Mouse (Mus musculus): ENCODE measurements around the gene Chchd5. TPM values are rescaled to one million over a fixed set of nuclear protein-coding genes. Genes with fewer than 3 reads are reported as not detected.

Chchd5 gene
- polyA plus RNA-seq, 1 experiment from 2014 or later: 13.0 TPM

- Histone ChIP-seq H3K9me3 (ENCODE audit: low read length) (no peaks in the 10 kb centered on the region), H3K9ac (replicated peaks) (no peak overlapping the region), H3K4me3 (ENCODE audit: low read depth, low read length) (no peak overlapping the region), H3K4me2 (ENCODE audit: low read depth, low read length) (no peak overlapping the region), H3K27ac (ENCODE audit: low read depth) (no peak overlapping the region), H3K4me1 (ENCODE audit: insufficient read depth) (no peaks in the 10 kb centered on the region), H3K27me3 (ENCODE audit: insufficient read depth, low read length) (no peaks in the 10 kb centered on the region), H3K36me3 (replicated peaks; ENCODE audit: insufficient read depth, low read length) (peaks cover 83% of the 10 kb centered on the region)
- no peak for TF ChIP-seq CTCF (IDR thresholded peaks at IDR 0.05; ENCODE audit: low read depth)
- TF ChIP-seq EP300 (IDR thresholded peaks at IDR 0.05; ENCODE audit: low read depth): no peak
- ATAC-seq (no peak), DNase-seq (no peak)
- WGBS (ENCODE audit: insufficient replicate concordance): 91% methylated on average over 12 of the region's 12 CpGs
Observed at GRCm38 (mm10) chr2:129118061-129118460, 11.4 kb upstream of the Chchd5 start.

GRCm38 (mm10) chr2:129121986-129122385, 7.5 kb upstream of the Chchd5 start:
- H3K4me2 ChIP-seq (ENCODE audit: low read depth, low read length): no peak overlapping the region
- no peak overlapping the region for H3K4me3 ChIP-seq (ENCODE audit: low read depth, low read length)
- 92% methylated on average over 8 of the region's 8 CpGs for WGBS (ENCODE audit: insufficient replicate concordance)
- DNase-seq (no peak), ATAC-seq (no peak)
- H3K36me3 ChIP-seq (replicated peaks; ENCODE audit: insufficient read depth, low read length): peaks cover 70% of the 10 kb centered on the region
- TF ChIP-seq CTCF (IDR thresholded peaks at IDR 0.05; ENCODE audit: low read depth) (no peak), EP300 (IDR thresholded peaks at IDR 0.05; ENCODE audit: low read depth) (no peak)
- H3K27me3 ChIP-seq (ENCODE audit: insufficient read depth, low read length): no peaks in the 10 kb centered on the region
- H3K27ac ChIP-seq (ENCODE audit: low read depth): no peak overlapping the region
- no peak overlapping the region for H3K9ac ChIP-seq (replicated peaks)
- no peaks in the 10 kb centered on the region for H3K9me3 ChIP-seq (ENCODE audit: low read length)
- no peaks in the 10 kb centered on the region for H3K4me1 ChIP-seq (ENCODE audit: insufficient read depth)

- Histone ChIP-seq H3K27me3 (ENCODE audit: insufficient read depth, low read length) (no peaks in the 10 kb centered on the region), H3K9me3 (ENCODE audit: low read length) (0 out of 2 replicates have a peak, but pooled peaks cover 2% of the 10 kb centered on the region), H3K9ac (replicated peaks) (peak overlapping the region; percentile 62), H3K27ac (ENCODE audit: low read depth) (peak overlapping the region; percentile 98), H3K36me3 (replicated peaks; ENCODE audit: insufficient read depth, low read length) (peaks cover 25% of the 10 kb centered on the region), H3K4me3 (ENCODE audit: low read depth, low read length) (peak overlapping the region; percentile 68), H3K4me2 (ENCODE audit: low read depth, low read length) (peak overlapping the region; percentile 70), H3K4me1 (ENCODE audit: insufficient read depth) (peaks cover 20% of the 10 kb centered on the region)
- TF ChIP-seq CTCF (IDR thresholded peaks at IDR 0.05; ENCODE audit: low read depth): no peak
- TF ChIP-seq EP300 (IDR thresholded peaks at IDR 0.05; ENCODE audit: low read depth): no peak
- peak; percentile 14 for ATAC-seq
- 34% methylated on average over 18 of the region's 18 CpGs for WGBS (ENCODE audit: insufficient replicate concordance)
- peak; percentile 27 for DNase-seq
Observed at GRCm38 (mm10) chr2:129129987-129130545, 566 bp downstream of the Chchd5 start.

GRCm38 (mm10) chr2:129130776-129131175, 1.3 kb downstream of the Chchd5 start:
- Histone ChIP-seq H3K36me3 (replicated peaks; ENCODE audit: insufficient read depth, low read length) (peaks cover 18% of the 10 kb centered on the region), H3K4me1 (ENCODE audit: insufficient read depth) (peaks cover 20% of the 10 kb centered on the region), H3K27ac (ENCODE audit: low read depth) (no peak overlapping the region), H3K9ac (replicated peaks) (peak overlapping the region; percentile 62; the same call in 1 of the 2 replicates), H3K4me3 (ENCODE audit: low read depth, low read length) (peak overlapping the region; percentile 68), H3K9me3 (ENCODE audit: low read length) (0 out of 2 replicates have a peak, but pooled peaks cover 2% of the 10 kb centered on the region), H3K4me2 (ENCODE audit: low read depth, low read length) (peak overlapping the region; percentile 70), H3K27me3 (ENCODE audit: insufficient read depth, low read length) (no peaks in the 10 kb centered on the region)
- TF ChIP-seq CTCF (IDR thresholded peaks at IDR 0.05; ENCODE audit: low read depth): no peak
- TF ChIP-seq EP300 (IDR thresholded peaks at IDR 0.05; ENCODE audit: low read depth): no peak
- ATAC-seq (no peak), DNase-seq (no peak)
- WGBS (ENCODE audit: insufficient replicate concordance): 89% methylated on average over 2 of the region's 2 CpGs

GRCm38 (mm10) chr2:129132231-129132630, 2.7 kb downstream of the Chchd5 start:
- 0 out of 2 replicates have a peak, but pooled peaks cover 2% of the 10 kb centered on the region for H3K9me3 ChIP-seq (ENCODE audit: low read length)
- ATAC-seq (no peak), DNase-seq (no peak)
- peaks cover 20% of the 10 kb centered on the region for H3K4me1 ChIP-seq (ENCODE audit: insufficient read depth)
- H3K4me2 ChIP-seq (ENCODE audit: low read depth, low read length): no peak overlapping the region
- no peak for TF ChIP-seq EP300 (IDR thresholded peaks at IDR 0.05; ENCODE audit: low read depth)
- TF ChIP-seq CTCF (IDR thresholded peaks at IDR 0.05; ENCODE audit: low read depth): peak; percentile 25
- H3K27ac ChIP-seq (ENCODE audit: low read depth): no peak overlapping the region
- WGBS (ENCODE audit: insufficient replicate concordance): 85% methylated on average over 7 of the region's 7 CpGs
- H3K36me3 ChIP-seq (replicated peaks; ENCODE audit: insufficient read depth, low read length): peaks cover 14% of the 10 kb centered on the region
- H3K9ac ChIP-seq (replicated peaks): no peak overlapping the region
- no peaks in the 10 kb centered on the region for H3K27me3 ChIP-seq (ENCODE audit: insufficient read depth, low read length)
- H3K4me3 ChIP-seq (ENCODE audit: low read depth, low read length): no peak overlapping the region

- no peak for TF ChIP-seq CTCF (IDR thresholded peaks at IDR 0.05; ENCODE audit: low read depth)
- TF ChIP-seq EP300 (IDR thresholded peaks at IDR 0.05; ENCODE audit: low read depth): no peak
- ATAC-seq: no peak
- no peak overlapping the region for H3K27ac ChIP-seq (ENCODE audit: low read depth)
- H3K4me2 ChIP-seq (ENCODE audit: low read depth, low read length): no peak overlapping the region
- no peak overlapping the region for H3K9ac ChIP-seq (replicated peaks)
- no peak for DNase-seq
- H3K9me3 ChIP-seq (ENCODE audit: low read length): 0 out of 2 replicates have a peak, but pooled peaks cover 2% of the 10 kb centered on the region
- WGBS (ENCODE audit: insufficient replicate concordance): 90% methylated on average over 14 of the region's 14 CpGs
- H3K27me3 ChIP-seq (ENCODE audit: insufficient read depth, low read length): no peaks in the 10 kb centered on the region
- peaks cover 14% of the 10 kb centered on the region for H3K36me3 ChIP-seq (replicated peaks; ENCODE audit: insufficient read depth, low read length)
- H3K4me1 ChIP-seq (ENCODE audit: insufficient read depth): peaks cover 20% of the 10 kb centered on the region
- H3K4me3 ChIP-seq (ENCODE audit: low read depth, low read length): no peak overlapping the region
Observed at GRCm38 (mm10) chr2:129133006-129133805, 3.7 kb downstream of the Chchd5 start.

All from liver, postnatal 0 days (tissue).